Mouse (Mus musculus): ENCODE results near the gene St6gal1.

St6gal1 gene

GRCm38 (mm10) chr16:23361434-23361970, 137.0 kb downstream of the St6gal1 start:
- no peak for DNase-seq

GRCm38 (mm10) chr16:23364328-23364990, 139.9 kb downstream of the St6gal1 start:
- no peak for DNase-seq

- DNase-seq, result no peak
Measured at GRCm38 (mm10) chr16:23369124-23369523, 144.6 kb downstream of the St6gal1 start.

GRCm38 (mm10) chr16:23370724-23371123, 146.2 kb downstream of the St6gal1 start:
- no peak for DNase-seq

- DNase-seq, result no peak
Measured at GRCm38 (mm10) chr16:23372340-23372739, 147.8 kb downstream of the St6gal1 start.

- no peak for DNase-seq
Measured at GRCm38 (mm10) chr16:23374068-23374467, 149.5 kb downstream of the St6gal1 start.

- no peak for DNase-seq
Measured at GRCm38 (mm10) chr16:23374938-23375337, 150.4 kb downstream of the St6gal1 start.

- no peak for DNase-seq
Measured at GRCm38 (mm10) chr16:23376189-23376588, 151.6 kb downstream of the St6gal1 start.

- no peak for DNase-seq
Measured at GRCm38 (mm10) chr16:23379536-23380230, 155.1 kb downstream of the St6gal1 start.

- DNase-seq, result no peak
Measured at GRCm38 (mm10) chr16:23384304-23384703, 159.8 kb downstream of the St6gal1 start.

GRCm38 (mm10) chr16:23397931-23398330, 173.4 kb downstream of the St6gal1 start:
- no peak for DNase-seq

- no peak for DNase-seq
Measured at GRCm38 (mm10) chr16:23401463-23401862, 176.9 kb downstream of the St6gal1 start.

GRCm38 (mm10) chr16:23401959-23402358, 177.4 kb downstream of the St6gal1 start:
- DNase-seq, result no peak

- DNase-seq, result peak; percentile 28 to 46
Measured at GRCm38 (mm10) chr16:23403008-23403755, 178.6 kb downstream of the St6gal1 start.
